Mouse (Mus musculus) embryonic facial prominence, embryonic 10.5 days (tissue): ENCODE measurements around the gene Rap1gap2. TPM values are rescaled to one million over a fixed set of nuclear protein-coding genes. Genes with fewer than 3 reads are reported as not detected.

Experiments used
- DNase-seq: peaks from one replicate; pipeline ENCODE4 v3.0.0-alpha.2; 2017; ENCODE audit warnings: low spot score
- H3K27ac ChIP-seq: fragments of 300-500 bp; sonication (generic); replicated peaks from 2 replicates; pipeline ENCODE4 v1.5.1; 2016; ENCODE audit warnings: mild to moderate bottlenecking
- H3K27me3 ChIP-seq: fragments of 300-500 bp; sonication (generic); replicated peaks from 2 replicates; pipeline ENCODE4 v1.6.1; 2016; ENCODE audit warnings: low read depth, mild to moderate bottlenecking; ENCODE audit not compliant: poor library complexity, severe bottlenecking
- H3K36me3 ChIP-seq: fragments of 300-500 bp; sonication (generic); replicated peaks from 2 replicates; pipeline ENCODE4 v1.6.1; 2016; ENCODE audit warnings: mild to moderate bottlenecking, moderate library complexity
- H3K4me1 ChIP-seq: fragments of 300-500 bp; sonication (generic); 2 replicates; pipeline ENCODE4 v1.6.1; 2016
- H3K4me3 ChIP-seq: fragments of 300-500 bp; sonication (generic); 2 replicates; pipeline ENCODE4 v1.5.1; 2016; ENCODE audit warnings: mild to moderate bottlenecking, moderate library complexity
- H3K9me3 ChIP-seq: fragments of 300-500 bp; sonication (generic); 2 replicates; pipeline ENCODE4 v1.6.1; 2016; ENCODE audit warnings: mild to moderate bottlenecking
- WGBS: fragments of 180-500 bp; shearing (Covaris S2); methylation state at CpG from one replicate; pipeline ENCODE4 v1.1.7; 2016; 5-methylcytosine and 5-hydroxymethylcytosine counted together
- polyA plus RNA-seq: library from polyadenylated mRNA; unstranded; fragments of >200 nt; fragmentation: Nextera tagmentation; extraction: Ambion mirVana; gene quantifications from 2 replicates; pipeline ENCODE4 v1.2.1, GENCODE M21; 2016

Gene Rap1gap2
- 1.2 and 1.9 TPM in 2 replicates for polyA plus RNA-seq

DNA sequence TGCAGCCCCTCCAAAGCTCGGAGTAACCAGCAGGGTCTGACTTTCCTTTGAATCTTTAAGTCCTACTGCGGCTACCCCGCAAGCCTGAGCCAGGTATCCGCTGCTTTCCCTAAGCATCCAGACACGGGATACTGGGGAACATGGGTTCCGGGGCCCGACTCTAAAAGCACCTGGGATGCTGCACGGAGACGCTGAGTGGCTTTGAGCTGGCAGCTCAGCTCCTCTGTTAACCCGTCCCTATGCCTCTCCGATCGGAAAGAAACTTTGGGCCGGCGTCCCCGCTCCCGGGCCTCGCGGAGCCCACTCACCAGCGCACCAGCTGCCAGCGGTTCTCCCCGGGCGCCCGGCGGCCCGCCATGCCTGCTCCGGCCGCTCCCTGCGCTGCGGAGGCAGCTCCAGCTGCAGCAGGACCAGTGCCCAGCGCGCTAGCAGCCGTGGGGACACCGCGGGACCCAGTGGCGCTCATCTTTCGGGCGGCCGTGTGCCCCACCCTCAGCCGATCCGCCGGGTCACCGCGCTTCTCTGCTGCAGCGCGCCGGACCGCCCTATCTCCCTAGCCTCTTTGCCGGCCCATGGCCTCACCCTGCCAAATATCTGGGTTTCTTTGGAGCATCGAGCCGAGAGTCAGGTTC, at the start of gene Rap1gap2:
TSS of gene Rap1gap2 (minus strand) at position 371 of the 632 bp plus-strand sequence.
- H3K27ac ChIP-seq, result no peak within 1 kb of the TSS
- peaks cover 63% of the 10 kb centered on the region for H3K27me3 ChIP-seq
- peaks cover 17% of the 10 kb centered on the region for H3K4me1 ChIP-seq
- under 1% methylated on average over 50 of the region's 50 CpGs for WGBS
- peak within 1 kb of the TSS; percentile 56 for H3K4me3 ChIP-seq
- DNase-seq, result peak; percentile 50
- H3K9me3 ChIP-seq, result no peaks in the 10 kb centered on the region
- H3K36me3 ChIP-seq, result no peaks in the 10 kb centered on the region

DNA sequence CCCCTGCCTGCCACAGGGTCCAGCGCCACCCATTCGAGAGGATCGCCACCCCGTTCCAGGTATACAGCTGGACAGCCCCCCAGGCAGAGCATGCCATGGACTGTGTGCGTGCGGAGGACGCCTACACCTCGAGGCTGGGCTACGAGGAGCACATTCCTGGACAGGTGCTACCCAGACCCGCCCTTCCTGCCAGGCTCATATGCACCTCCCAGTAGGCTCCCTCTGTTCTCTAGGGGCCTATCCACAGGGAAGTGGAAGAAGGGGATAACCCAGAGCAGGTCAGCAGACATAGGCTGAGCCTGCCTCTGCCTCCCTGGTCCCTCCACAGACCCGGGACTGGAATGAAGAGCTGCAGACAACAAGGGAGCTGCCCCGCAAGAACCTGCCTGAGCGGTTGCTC, 49.6 kb upstream of the Rap1gap2 start:
- no peak for DNase-seq
- no peak overlapping the region for H3K27ac ChIP-seq
- no peaks in the 10 kb centered on the region for H3K27me3 ChIP-seq
- H3K4me3 ChIP-seq, result no peak overlapping the region
- H3K36me3 ChIP-seq, result peaks cover 94% of the 10 kb centered on the region
- WGBS, result 94% methylated on average over 13 of the region's 13 CpGs
- H3K4me1 ChIP-seq, result no peaks in the 10 kb centered on the region
- H3K9me3 ChIP-seq, result peaks cover 7% of the 10 kb centered on the region

DNA sequence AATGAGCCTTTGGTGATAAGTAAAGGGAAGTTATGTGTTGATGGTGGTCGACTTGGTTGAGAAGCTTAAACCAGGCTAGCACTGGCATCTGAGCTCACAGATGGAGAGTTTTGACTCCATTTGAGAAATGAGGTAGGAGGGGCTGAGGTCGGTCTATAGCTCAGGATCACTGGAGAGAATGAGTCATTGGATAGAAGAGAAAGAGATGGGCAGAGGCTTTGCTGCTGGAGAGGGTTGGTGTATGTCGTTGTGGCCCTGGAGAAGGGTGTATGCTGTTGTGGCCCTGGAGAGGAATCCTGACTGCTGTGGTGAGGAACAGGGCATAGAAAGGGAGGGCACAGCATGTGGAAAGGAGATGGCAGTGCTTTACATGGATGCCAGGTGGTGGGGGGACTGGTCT, 45.2 kb upstream of the Rap1gap2 start:
- peaks cover 29% of the 10 kb centered on the region for H3K4me1 ChIP-seq
- 88% methylated on average over 3 of the region's 3 CpGs for WGBS
- no peak for DNase-seq
- H3K27ac ChIP-seq, result no peak overlapping the region
- H3K27me3 ChIP-seq, result no peaks in the 10 kb centered on the region
- H3K9me3 ChIP-seq, result peaks cover 7% of the 10 kb centered on the region
- peaks cover 61% of the 10 kb centered on the region for H3K36me3 ChIP-seq
- no peak overlapping the region for H3K4me3 ChIP-seq

DNA sequence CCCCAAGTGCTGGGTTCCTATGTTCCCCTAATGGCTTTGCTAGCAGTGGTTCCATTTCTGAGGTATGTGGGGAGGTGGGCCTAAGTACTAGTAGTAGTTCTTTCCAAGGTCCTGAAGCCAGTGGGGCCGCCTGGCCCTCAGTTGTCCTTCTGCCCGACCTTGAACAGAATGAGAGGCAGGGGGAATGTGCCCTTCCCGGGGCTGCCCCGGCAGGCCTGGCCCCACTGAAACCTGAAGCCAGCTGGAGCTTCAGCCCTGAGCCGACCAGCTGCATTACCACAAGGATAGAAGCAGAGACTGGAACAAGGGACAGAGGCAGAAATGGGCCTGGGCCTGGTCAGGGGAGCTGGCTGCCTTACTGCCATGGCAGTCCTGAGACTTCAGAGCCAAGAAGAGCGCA, 42.7 kb upstream of the Rap1gap2 start:
- WGBS, result 57% methylated on average over 6 of the region's 6 CpGs

DNA sequence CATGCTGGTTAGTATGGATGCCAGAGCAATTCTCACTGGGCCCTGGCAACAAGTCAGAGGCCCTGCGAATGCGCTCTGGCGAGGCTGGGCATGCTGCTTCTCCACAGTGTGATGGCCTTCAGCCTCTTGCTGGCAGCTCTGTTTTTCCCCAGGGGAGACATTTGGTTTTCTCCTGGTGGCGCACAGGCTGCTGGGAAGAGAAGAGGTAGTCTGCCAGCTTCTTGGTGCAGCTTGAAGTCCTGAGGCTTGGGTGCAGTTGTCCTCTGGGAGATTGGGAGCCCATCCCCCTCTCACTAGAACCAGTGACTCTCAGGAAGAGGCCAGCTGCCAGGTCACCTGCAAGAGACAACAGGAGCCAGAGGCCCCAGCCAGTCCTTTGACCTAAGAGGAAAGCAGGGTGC, 42.1 kb upstream of the Rap1gap2 start:
- no peak overlapping the region; the same call in 1 of the 2 replicates for H3K27ac ChIP-seq
- peaks cover 50% of the 10 kb centered on the region for H3K4me1 ChIP-seq
- WGBS, result 87% methylated on average over 4 of the region's 4 CpGs
- peaks cover 29% of the 10 kb centered on the region for H3K36me3 ChIP-seq
- H3K4me3 ChIP-seq, result no peak overlapping the region
- H3K27me3 ChIP-seq, result no peaks in the 10 kb centered on the region; the same call in 1 of the 2 replicates
- no peak for DNase-seq
- 0 out of 2 replicates have a peak, but pooled peaks cover under 1% of the 10 kb centered on the region for H3K9me3 ChIP-seq

More for the DNA sequence above, 42.7 kb upstream of the Rap1gap2 start:
- no peak for DNase-seq
- no peak overlapping the region for H3K4me3 ChIP-seq
- peaks cover 47% of the 10 kb centered on the region for H3K4me1 ChIP-seq
- H3K36me3 ChIP-seq, result peaks cover 35% of the 10 kb centered on the region
- H3K27ac ChIP-seq, result 0 out of 2 replicates have a peak overlapping the region, but pooled peaks have one; percentile 15
- H3K9me3 ChIP-seq, result peaks cover 6% of the 10 kb centered on the region
- no peaks in the 10 kb centered on the region for H3K27me3 ChIP-seq

DNA sequence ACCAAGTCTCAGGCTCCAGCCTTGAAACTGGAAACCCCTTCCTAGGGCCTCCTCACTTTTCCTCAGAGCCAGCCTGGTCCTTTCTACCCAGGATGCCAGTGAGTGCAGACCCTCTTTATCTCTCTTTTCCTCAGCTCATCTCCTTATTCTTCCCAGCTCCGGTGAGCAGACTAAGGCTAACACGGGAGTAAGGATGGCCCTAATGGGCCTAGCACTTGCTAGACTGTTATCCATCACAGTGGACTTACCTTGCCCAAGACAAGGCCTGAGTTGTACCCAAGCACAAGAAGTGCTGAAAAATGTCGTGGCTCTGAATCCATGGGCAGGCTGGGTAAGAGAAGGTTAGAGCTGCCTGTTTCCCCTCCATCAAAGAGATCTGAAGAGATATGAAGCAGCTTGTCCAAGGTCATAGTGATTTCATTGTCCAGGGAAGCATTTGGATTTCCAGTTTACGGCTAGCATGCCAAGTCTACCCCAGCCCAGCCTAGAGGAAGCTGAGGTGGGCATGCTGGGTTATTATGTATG, 39.9 kb upstream of the Rap1gap2 start:
- 67% methylated on average over 4 of the region's 4 CpGs for WGBS
- H3K27ac ChIP-seq, result 0 out of 2 replicates have a peak overlapping the region, but pooled peaks have one; percentile 6
- H3K4me3 ChIP-seq, result peak overlapping the region; percentile 98
- H3K4me1 ChIP-seq, result peaks cover 50% of the 10 kb centered on the region
- no peaks in the 10 kb centered on the region for H3K9me3 ChIP-seq
- H3K27me3 ChIP-seq, result no peaks in the 10 kb centered on the region; the same call in 1 of the 2 replicates
- H3K36me3 ChIP-seq, result peaks cover 11% of the 10 kb centered on the region; the same call in 1 of the 2 replicates
- DNase-seq, result no peak

DNA sequence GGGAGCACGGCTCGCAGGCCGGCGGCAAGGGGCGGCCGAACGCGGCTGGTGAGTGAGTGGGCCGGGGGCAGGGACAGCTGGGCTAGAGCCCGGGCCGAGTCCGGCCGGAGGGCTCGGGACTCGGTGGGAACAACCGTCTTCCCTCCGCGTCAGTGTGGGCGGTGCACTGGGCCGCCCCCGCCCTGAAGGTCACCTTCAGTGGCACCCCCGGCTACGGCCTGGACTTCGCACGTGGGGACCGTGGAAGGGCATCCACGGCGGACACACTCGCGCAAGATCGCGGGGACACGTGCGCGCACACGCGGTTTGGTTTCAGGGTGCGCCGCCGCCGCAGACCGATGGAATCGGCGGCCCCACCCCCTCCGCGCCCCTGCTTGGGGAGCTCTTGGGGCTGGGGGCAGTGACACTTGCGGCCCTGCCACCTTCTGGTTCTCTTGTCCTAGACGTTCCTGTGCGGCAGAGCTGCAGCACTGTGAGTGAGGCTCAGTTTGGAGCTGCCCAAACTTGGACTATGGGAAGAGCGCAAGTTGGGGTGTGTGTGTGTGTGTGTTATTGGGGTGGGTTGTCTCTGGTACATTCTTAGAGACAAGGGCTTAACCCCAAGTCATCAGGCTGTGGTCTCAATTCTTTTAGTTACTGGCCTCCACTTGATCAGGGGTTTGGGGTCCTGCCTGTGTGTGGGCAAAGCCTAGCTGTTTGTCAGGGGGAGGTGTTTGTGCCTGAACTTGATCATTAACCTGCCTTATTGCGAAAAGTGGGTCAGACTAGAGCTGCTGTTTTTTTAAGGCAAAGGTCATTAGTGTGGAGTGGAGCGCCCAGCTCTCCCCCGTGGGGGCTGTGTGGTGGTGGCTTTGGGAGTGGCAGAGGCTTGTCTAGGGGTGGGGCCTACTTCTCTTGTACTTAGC, 39.2 kb upstream of the Rap1gap2 start:
- H3K27ac ChIP-seq, result peak overlapping the region; percentile 89
- peaks cover 50% of the 10 kb centered on the region for H3K4me1 ChIP-seq
- H3K36me3 ChIP-seq, result peaks cover 11% of the 10 kb centered on the region; the same call in 1 of the 2 replicates
- peak; percentile 44 for DNase-seq
- H3K9me3 ChIP-seq, result no peaks in the 10 kb centered on the region
- peak overlapping the region; percentile 98 for H3K4me3 ChIP-seq
- no peaks in the 10 kb centered on the region; the same call in 1 of the 2 replicates for H3K27me3 ChIP-seq
- 2% methylated on average over 53 of the region's 53 CpGs for WGBS

DNA sequence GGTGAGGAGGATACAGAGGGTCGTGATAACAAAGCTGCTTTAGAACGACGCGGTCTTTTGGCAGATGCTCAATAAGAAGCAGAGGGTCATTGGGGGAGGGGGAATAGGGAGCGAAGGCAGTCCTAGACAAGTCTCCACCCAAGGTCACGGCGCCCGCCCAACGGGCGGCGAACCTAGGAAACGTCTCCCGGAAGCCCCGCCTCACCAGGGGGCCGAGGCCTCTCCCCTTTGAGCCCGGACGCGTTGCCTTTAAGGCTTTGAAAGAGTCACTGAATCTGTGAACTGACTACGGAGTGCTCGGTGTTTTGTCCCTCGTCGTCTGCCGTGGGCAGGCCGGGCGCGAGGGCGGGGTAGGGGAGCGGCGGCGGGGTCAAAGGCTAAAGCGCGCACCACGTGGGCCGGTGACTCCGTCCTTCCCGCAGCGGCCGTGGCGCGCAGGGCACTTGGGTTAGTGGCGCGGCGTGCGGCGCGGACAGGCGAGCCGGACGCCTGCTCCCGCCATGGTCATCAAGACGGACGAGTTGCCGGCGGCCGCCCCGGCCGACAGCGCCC, 38.5 kb upstream of the Rap1gap2 start, which contains the start of gene Cluh:
TSS of gene Cluh (plus strand) at position 401 of the 552 bp plus-strand sequence.
- Histone ChIP-seq H3K36me3 (peaks cover 11% of the 10 kb centered on the region; the same call in 1 of the 2 replicates), H3K4me3 (peak within 1 kb of the TSS; percentile 98), H3K4me1 (peaks cover 50% of the 10 kb centered on the region), H3K27me3 (no peaks in the 10 kb centered on the region; the same call in 1 of the 2 replicates), H3K9me3 (no peaks in the 10 kb centered on the region), H3K27ac (peak within 1 kb of the TSS; percentile 89)
- WGBS, result under 1% methylated on average over 58 of the region's 58 CpGs
- peak; percentile 97 for DNase-seq

DNA sequence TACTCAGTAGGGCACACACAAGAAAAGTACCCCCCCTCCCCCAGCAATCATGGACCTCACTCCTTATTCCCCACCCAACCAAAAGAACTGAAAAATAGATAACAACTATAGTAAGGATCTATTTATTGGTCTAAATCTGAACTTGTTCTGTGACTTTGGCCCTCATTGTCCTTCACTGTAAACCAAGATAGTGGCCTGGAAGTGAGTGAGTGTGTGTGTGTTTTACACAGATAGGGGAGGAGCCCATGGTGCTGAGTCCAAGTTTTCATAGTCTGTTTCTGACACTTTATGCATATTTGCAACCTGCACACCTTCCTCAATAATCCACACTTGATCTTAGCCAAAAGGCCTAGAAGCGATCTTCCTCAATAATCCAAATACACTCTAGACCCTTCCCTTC, 38.0 kb upstream of the Rap1gap2 start:
- Histone ChIP-seq H3K27me3 (no peaks in the 10 kb centered on the region; the same call in 1 of the 2 replicates), H3K4me1 (peaks cover 48% of the 10 kb centered on the region), H3K27ac (peak overlapping the region; percentile 89), H3K36me3 (peaks cover 11% of the 10 kb centered on the region; the same call in 1 of the 2 replicates), H3K9me3 (no peaks in the 10 kb centered on the region), H3K4me3 (peak overlapping the region; percentile 98)
- WGBS, result 2% methylated on average over 1 of the region's 1 CpGs
- DNase-seq, result no peak

DNA sequence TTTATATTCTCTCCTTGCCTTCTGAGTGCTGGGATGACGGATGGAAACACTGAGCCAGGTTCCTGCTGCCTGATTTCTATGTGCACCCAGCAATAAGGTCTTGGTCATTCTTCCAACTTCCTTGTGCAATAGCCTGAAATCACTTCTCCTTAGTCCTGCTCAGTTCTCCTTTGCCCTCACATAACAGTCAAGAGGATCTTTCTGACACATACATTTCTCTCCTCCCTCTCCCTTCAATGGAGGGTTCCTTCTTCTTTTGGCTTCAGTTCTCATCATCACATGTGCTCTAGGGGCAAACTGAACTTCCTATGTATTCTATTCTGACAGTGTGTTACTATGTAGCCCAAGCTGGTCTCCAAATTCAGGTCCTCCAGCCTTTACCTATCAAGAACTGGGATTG, 37.3 kb upstream of the Rap1gap2 start:
- 79% methylated on average over 1 of the region's 1 CpGs for WGBS
- Histone ChIP-seq H3K27me3 (no peaks in the 10 kb centered on the region; the same call in 1 of the 2 replicates), H3K4me1 (peaks cover 41% of the 10 kb centered on the region), H3K36me3 (0 out of 2 replicates have a peak, but pooled peaks cover 6% of the 10 kb centered on the region), H3K4me3 (no peak overlapping the region), H3K27ac (no peak overlapping the region), H3K9me3 (no peaks in the 10 kb centered on the region)
- DNase-seq, result no peak

DNA sequence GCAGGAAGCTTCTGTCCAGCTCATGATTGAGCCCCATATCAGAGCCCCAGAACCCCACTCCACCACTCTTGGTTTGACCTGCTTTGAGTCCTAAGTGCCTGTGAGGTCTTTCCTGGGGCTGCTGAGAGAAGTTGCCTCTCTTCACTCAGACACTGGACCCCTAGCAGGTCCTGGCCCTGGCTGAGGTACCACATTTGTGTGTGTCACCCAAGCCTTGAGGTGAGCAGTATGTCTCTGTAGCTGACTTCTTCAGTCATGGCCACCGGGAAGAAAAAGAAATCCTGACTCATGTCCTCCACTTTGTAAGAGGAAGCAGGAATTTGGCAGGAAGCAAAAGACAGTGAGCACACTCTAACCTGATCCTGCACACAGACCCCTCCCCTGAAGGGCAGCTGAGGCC, 28.9 kb upstream of the Rap1gap2 start:
- no peaks in the 10 kb centered on the region for H3K36me3 ChIP-seq
- H3K4me3 ChIP-seq, result no peak overlapping the region
- no peak overlapping the region for H3K27ac ChIP-seq
- no peak for DNase-seq
- H3K27me3 ChIP-seq, result peaks cover 48% of the 10 kb centered on the region
- no peaks in the 10 kb centered on the region for H3K9me3 ChIP-seq
- peaks cover 20% of the 10 kb centered on the region for H3K4me1 ChIP-seq
- WGBS, result 60% methylated on average over 1 of the region's 1 CpGs
